Mouse (Mus musculus) thymus, postnatal 0 days (tissue): ENCODE data around the gene Ifna2. TPM values are rescaled to one million over a fixed set of nuclear protein-coding genes. Genes with fewer than 3 reads are reported as not detected.

Source experiments
- DNase-seq: peaks from one replicate; pipeline ENCODE4 v3.0.0-alpha.2; 2015; ENCODE audit warnings: low spot score
- polyA plus RNA-seq: library from polyadenylated mRNA; unstranded; fragments of >200 nt; fragmentation: Nextera tagmentation; extraction: Ambion mirVana; gene quantifications from 2 replicates; pipeline ENCODE4 v1.2.1, GENCODE M21; 2015

The Ifna2 gene
- polyA plus RNA-seq, 1 experiment from 2014 or later = not detected

DNA sequence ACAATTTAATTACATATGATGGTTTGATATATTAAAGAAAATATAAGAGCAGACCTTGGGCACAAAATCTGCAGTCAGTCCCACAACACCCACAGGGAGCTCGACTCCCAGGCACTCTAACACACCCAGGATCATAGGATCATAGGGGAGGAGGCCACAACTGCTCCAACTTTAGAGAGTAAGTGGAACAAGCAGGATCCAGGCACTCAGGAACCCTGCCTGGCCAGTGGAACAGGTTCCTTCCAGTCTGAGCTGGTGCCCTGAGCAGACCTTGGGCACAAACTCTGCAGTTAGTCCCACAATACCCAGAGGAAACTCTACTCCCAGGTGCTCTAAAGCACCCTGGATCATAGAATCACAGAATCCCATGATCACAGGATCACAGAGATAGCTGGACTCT, 28.3 kb downstream of the Ifna2 start:
- no peak for DNase-seq

DNA sequence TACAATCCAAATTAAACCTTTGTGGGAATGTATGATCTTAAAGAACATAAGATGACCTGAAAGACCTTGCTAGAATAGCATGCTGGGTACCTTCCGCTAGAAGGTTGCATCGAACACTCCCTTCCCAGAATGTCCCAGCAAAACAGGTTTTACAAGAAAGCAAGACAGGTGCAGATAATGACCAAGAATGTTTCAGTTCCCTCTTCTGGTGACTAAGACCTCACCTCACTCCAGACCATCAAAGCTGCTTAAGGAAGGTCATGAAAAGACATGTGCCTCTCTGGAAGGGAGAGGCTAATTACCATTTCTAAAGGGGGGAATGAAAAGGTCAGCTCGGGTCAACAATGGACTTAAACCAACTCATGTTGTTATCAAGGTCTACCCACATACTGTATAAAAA, 30.1 kb downstream of the Ifna2 start:
- no peak for DNase-seq

DNA sequence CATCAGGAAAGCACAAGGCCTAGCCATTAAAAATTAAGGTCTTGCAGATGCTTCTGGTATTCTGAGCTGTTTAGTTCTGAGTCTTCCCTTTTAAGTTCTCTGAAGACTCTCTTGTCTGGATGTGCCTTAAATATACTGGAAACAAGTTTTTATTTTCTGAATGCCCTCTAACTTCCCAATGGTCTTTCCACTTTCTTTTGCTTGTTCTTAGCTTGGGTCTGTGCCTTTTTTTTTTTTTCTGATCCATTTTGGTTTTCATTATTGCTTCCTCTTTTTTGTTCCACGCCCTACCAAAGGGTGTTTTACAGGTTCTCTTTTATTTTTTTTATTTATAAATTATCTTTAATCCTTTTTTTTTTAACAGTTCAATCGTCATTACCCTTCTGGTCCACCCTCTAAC, 39.4 kb downstream of the Ifna2 start, which contains the start of gene Ifna13:
Ifna13 (minus strand) TSS at position 101 of the 400 bp plus-strand sequence.
- no peak for DNase-seq

DNA sequence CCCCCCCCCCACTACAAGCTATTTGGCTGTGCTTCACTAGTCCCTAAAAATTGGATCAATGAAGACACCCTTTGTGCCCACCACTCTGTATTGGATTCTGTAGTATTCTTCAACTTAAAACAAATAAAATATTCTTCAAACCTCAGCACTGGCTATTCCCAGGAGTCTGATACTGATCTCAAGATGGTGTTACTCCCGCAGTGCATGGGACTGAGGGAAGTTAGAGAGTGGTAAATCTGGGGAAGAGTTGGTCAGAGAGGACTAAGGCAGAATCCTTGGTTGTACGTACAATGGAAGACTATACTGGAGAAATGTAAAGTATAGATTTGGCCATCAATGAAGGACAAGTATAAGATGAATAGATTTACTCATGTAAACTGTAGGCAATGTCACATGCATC, 41.2 kb downstream of the Ifna2 start:
- no peak for DNase-seq

DNA sequence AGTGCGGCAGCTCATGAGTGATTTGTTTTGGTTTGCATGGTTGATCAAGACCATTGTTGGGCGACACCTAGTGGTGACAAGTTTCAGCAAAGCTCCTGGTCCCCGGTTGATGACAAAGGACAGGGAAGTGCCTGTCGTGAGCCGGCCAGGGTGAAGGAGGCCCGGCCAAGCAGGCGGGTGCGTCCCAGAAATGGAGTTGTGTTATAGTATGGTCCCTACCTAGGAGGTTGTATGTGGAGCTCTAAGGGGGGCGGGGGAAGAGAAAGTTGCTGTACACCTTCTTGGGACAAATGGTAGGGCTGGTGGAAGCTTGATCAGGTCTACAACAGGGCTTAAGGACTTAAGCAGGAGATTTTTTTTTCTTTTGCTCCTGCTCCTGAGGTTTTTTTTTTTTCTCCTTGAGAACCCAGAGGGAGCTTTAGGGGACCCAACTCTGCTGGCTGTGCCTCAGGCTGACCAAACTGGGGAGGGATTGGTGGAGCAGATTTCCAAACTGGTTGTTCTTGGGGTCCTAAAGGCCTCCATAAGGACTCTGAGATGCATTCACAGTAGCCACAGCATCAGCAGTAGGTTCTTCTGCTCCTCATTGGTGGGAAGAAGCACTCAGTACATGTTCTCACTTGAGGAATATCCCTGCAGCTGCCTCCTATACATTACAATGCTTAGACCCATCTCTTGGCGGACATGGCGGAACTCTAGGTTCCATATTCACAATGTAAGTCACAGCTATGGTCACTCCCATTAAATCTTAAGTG, 42.5 kb downstream of the Ifna2 start:
- peak; percentile 95 for DNase-seq

DNA sequence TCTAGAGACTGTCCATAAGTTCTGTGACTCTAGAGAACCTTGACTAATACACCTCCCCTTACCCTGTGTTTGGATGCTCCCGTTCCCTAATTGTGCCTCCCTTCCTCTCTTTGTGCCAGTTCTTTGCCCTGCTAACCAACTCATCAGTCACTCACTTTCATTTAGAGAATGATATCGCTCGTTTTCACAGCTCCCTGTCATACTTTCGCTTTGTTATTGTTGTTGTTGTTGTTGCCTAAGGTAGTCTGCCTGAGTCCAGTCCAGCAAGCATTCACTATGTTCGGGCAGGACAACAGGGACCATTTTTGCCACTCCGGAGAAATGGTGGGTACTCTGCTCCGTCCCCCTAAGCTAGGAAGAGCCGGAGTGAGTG, 43.0 kb downstream of the Ifna2 start:
- DNase-seq = no peak

DNA sequence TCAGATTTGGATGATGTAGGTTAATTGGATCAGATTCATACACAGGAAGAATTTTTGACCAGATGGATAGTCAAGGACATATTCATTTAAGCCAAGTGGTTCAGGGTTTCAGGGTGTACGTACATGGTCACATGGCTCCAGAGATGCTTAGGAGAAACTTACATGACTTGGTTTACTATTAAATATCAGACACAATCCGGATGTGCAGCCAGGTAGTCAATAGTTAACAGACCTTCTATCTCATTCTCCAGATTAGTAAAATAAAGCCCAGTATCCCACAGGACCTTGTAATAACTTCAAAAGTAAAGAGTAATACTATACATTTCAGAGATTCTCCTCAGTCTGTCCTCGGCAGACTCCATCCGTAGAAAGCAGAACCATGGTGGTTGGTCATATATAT, 49.4 kb downstream of the Ifna2 start, which contains the start of gene C87499:
C87499 (minus strand) TSS at position 101 of the 400 bp plus-strand sequence.
- DNase-seq = no peak

Other genes with a start within 250 kb of the Ifna2 start
- gene Hacd4, start 245.0 kb downstream of the Ifna2 start, polyA plus RNA-seq = 2.3 and 2.4 TPM in 2 replicates
- not detected in 2 replicates for gene Ifnb1, start 161.1 kb downstream of the Ifna2 start, polyA plus RNA-seq
- not detected in 2 replicates for gene Ifna15, start 125.7 kb downstream of the Ifna2 start, polyA plus RNA-seq
- gene Ifna14, start 112.1 kb downstream of the Ifna2 start, polyA plus RNA-seq = not detected in 2 replicates
- 0.24 TPM in 1 of 2 replicates, not detected in the other for gene Ifna9, start 91.5 kb downstream of the Ifna2 start, polyA plus RNA-seq
- not detected in 2 replicates for gene Ifna12, start 80.5 kb downstream of the Ifna2 start, polyA plus RNA-seq
- not detected in 2 replicates for gene C87499, start 49.5 kb downstream of the Ifna2 start, polyA plus RNA-seq
- not detected in 2 replicates for gene Ifna13, start 39.5 kb downstream of the Ifna2 start, polyA plus RNA-seq
- not detected in 2 replicates for gene Ifna16, start 7.0 kb downstream of the Ifna2 start, polyA plus RNA-seq
- gene Ifnab, start 7.4 kb upstream of the Ifna2 start, polyA plus RNA-seq = not detected in 2 replicates
- 0.63 and 0.85 TPM in 2 replicates for gene Gm26566, start 37.9 kb upstream of the Ifna2 start, polyA plus RNA-seq
- gene Klhl9, start 38.6 kb upstream of the Ifna2 start, polyA plus RNA-seq = 55.8 and 59.5 TPM in 2 replicates
- not detected in 2 replicates for gene Gm13271, start 71.0 kb upstream of the Ifna2 start, polyA plus RNA-seq
- 0.33 and 0.37 TPM in 2 replicates for gene Gm13283, start 76.2 kb upstream of the Ifna2 start, polyA plus RNA-seq
- gene Gm13290, start 89.9 kb upstream of the Ifna2 start, polyA plus RNA-seq = 0.18 and 0.36 TPM in 2 replicates
- not detected in 2 replicates for gene Gm13289, start 93.0 kb upstream of the Ifna2 start, polyA plus RNA-seq
- gene Gm13272, start 95.9 kb upstream of the Ifna2 start, polyA plus RNA-seq = not detected in 2 replicates
- gene Ifnz, start 98.2 kb upstream of the Ifna2 start, polyA plus RNA-seq = 0.23 and 0.31 TPM in 2 replicates
- not detected in 2 replicates for gene Gm13276, start 101.8 kb upstream of the Ifna2 start, polyA plus RNA-seq
- not detected in 2 replicates for gene Gm13277, start 104.7 kb upstream of the Ifna2 start, polyA plus RNA-seq
- not detected in 2 replicates for gene Gm13278, start 107.6 kb upstream of the Ifna2 start, polyA plus RNA-seq
- gene Gm13275, start 110.6 kb upstream of the Ifna2 start, polyA plus RNA-seq = not detected in 2 replicates
- not detected in 2 replicates for gene Gm13279, start 113.5 kb upstream of the Ifna2 start, polyA plus RNA-seq
- gene Gm13285, start 115.8 kb upstream of the Ifna2 start, polyA plus RNA-seq = 0.64 and 1.4 TPM in 2 replicates
- gene Gm13287, start 119.3 kb upstream of the Ifna2 start, polyA plus RNA-seq = not detected in 2 replicates
- not detected in 2 replicates for gene Gm13288, start 121.6 kb upstream of the Ifna2 start, polyA plus RNA-seq
- gene Ifna7, start 132.3 kb upstream of the Ifna2 start, polyA plus RNA-seq = not detected in 2 replicates
- not detected in 2 replicates for gene Ifna11, start 136.0 kb upstream of the Ifna2 start, polyA plus RNA-seq
- gene Ifna6, start 143.5 kb upstream of the Ifna2 start, polyA plus RNA-seq = not detected in 2 replicates
- not detected in 2 replicates for gene Ifna5, start 151.6 kb upstream of the Ifna2 start, polyA plus RNA-seq
- gene Ifna4, start 157.9 kb upstream of the Ifna2 start, polyA plus RNA-seq = not detected in 2 replicates
- gene Ifna1, start 166.2 kb upstream of the Ifna2 start, polyA plus RNA-seq = not detected in 2 replicates
- not detected in 2 replicates for gene Ifne, start 196.3 kb upstream of the Ifna2 start, polyA plus RNA-seq